Mouse (Mus musculus): ENCODE data around the gene Ikbke. TPM values are rescaled to one million over a fixed set of nuclear protein-coding genes. Genes with fewer than 3 reads are reported as not detected.
A peak's percentile ranks its signal among the peaks of the same experiment; 100 is the strongest.
"Not testable (repeated sequence)": the region's sequence is repeated elsewhere in the genome, so short reads cannot be mapped to it uniquely, and the experiment has no call there.

The Ikbke gene
- total RNA-seq, 2 experiments from 2014 or later: 3.7 to 3.9 TPM

GRCm38 (mm10) chr1:131284167-131284566, 4.8 kb upstream of the Ikbke start:
- intact Hi-C loops (cut with DNase I): no loop called here
- peak; percentile 39 for DNase-seq

- intact Hi-C loops (cut with DNase I): no loop called here
- no peak for DNase-seq
These were observed 2.3 kb upstream of the Ikbke start for GRCm38 (mm10) chr1:131281731-131282130.

GRCm38 (mm10) chr1:131280280-131280679, 874 bp upstream of the Ikbke start:
- DNase-seq: no peak
- intact Hi-C loops (cut with DNase I): no loop called here

DNA sequence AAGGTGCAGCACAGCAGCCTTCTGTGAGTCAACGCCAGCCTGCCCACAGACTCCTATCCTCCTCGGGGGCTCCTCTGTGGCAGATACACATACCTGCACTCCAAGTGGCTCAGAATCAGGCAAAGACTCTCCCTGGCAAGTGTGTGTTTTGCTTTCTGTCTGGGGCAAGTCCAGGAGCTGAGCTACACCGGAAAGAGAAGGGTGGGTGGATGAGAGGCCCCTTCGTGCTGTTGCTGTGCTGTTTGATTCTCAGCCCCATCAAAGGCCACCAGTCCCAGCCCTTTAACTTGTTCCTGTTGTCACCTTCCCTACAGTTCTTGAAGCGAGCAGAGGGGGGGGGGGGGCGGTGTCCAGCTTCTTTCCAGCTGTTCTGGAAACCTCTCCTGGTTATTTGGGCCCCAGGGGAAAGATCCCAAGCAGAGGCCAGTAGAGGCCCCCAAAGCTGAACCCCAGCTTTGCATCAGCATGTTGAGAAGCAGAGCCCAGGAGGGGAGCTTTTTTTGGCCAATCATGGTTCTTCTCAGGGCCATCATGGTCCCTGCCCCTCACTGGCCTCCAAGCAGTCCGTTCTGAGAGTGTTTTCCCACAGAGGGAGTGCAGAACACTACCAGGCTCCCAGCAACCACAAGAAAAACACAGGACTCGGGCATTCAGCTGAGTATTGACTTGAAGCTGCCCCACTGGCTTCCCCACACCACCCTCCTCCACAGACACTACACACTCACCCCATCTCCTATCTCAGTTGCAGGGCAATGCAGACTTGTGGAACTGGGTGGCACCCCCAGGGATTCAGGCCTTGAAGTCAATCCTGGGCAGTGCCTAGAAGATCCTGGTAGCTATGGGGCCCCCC, 575 bp downstream of the Ikbke start:
- DNase-seq: no peak
- intact Hi-C loops (cut with DNase I): no loop called here

DNA sequence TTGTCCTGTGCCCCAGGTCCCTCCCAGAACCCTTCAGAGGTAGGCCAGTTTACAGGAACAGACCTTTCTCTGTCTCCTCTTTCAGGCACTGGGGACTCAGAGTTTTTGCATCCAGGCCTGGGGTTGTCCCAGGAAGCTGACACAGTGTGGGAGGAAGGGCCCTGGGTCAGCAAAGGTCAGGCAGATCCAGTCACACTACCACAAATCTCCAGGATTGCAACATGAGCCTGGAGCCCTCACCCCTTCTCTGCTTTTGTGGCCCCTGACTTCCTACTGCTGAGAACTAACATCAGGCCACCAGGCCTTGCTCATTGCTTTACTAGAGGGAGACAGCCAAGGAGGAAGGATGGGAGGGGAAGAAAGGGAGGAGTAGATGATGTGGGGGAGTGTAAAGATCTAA, 2.6 kb downstream of the Ikbke start:
- no peak for DNase-seq

DNA sequence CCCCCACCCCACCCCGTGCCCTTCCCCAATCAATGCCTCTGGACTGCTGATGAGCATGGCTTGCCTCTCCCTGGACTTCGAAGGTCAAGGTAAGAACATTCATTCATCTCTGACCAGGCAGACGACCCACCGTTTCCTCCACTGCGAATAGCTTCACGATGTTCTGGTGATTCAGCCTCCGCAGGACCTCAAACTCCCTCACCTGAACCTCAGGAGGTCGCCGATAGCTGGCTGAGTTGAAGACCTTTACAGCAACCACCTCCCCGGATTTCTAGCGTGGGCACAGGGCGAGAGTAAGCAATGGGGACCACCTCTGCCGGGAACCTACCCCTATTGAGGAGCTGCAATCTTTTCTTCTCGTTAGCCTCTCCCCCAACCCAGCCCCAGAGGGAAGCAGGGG, 3.8 kb downstream of the Ikbke start:
- intact Hi-C loops (cut with DNase I): no loop called here
- no peak for DNase-seq

More for the DNA sequence above, 2.6 kb downstream of the Ikbke start:
- intact Hi-C loops (cut with DNase I): no loop called here

- no peak for DNase-seq
- intact Hi-C loops (cut with DNase I): loop anchor here (5.0 kb wide), 1 partner anchor 403 kb away; no protein-coding TSS in a partner anchor
These were observed 4.5 kb downstream of the Ikbke start for GRCm38 (mm10) chr1:131274725-131275539.

DNA sequence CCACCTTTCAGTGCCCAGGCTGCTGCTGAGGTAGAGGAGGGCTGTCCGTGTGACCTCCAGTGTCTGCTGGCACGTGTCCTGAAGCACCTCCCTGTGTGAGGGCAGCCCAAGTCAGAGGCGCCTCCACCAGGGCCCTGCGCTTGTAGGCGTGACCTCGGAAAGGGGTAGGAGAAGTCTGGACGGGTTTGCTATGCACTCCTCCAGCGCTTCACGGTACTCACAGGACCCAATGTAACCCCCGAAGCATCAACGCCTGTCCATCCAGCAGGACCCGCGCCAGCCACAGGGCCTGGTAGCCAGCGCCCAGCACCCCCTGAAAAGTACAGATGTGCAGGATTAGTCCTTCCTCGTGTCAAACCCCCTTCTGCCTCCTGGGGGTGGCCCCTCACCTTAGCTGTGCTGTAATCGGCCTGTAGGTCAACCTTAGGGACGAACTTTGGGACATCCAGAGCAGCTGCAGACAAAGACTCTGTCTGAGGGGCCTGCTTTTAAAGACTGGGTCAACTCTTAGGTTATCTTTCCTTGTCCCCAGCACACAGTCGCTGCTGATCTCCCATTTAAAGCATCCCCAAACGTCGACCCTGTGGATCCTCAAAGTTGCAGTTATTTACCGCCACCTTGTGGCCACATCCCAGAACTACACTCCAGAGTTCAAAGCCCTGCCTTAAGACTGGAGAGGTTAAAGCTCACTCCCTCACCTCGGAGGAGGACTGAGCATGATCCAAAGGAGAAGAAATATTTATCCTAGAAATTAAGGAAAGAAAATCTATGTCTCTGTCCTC, 9.4 kb downstream of the Ikbke start:
- intact Hi-C loops (cut with DNase I): loop anchor here (5.0 kb wide), 2 partner anchors 153 to 398 kb away; no protein-coding TSS in a partner anchor
- DNase-seq: peak; percentile 81

DNA sequence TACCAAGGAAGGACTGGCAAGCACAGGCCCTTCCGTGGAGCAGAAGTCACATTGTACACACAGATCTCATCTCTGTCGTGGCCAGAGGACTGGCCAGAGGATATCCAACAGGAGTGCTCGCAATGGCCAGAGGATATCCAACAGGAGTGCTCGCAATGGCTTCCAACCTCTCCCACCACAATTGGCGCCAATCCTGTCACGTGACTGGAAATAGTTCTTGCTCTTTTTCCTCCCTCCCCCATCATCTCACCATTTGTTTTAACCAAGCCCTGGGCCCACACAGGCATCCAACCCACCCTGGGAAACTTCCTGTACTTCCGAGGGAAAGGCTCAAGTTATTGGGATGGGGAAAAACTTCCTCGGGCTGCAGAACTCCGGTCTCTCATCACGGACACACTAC, 10.6 kb downstream of the Ikbke start:
- intact Hi-C loops (cut with DNase I): loop anchor here (5.0 kb wide), 1 partner anchor 151 kb away; no protein-coding TSS in a partner anchor
- DNase-seq: no peak

GRCm38 (mm10) chr1:131263905-131264304, 15.5 kb downstream of the Ikbke start:
- no peak for DNase-seq
- intact Hi-C loops (cut with DNase I): no loop called here

DNA sequence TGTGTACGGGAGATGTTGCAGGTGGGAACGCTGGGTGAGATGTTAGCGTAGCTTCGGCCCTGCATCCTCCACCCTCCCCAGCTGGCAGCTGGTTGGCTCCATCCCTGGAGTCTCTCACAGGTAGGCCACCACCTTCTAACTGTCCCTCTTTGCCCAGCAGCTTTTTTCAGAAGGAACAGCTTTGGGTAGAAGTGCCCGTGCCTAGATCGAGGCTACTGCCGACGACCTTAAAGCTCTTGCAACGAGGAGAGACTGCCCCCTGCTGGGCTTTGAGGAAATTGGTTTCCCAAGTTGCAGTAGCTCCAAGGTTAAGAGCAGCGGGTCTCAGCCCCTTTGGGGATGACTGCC, 19.1 kb downstream of the Ikbke start:
- intact Hi-C loops (cut with DNase I): no loop called here
- DNase-seq: peak; percentile 77

DNA sequence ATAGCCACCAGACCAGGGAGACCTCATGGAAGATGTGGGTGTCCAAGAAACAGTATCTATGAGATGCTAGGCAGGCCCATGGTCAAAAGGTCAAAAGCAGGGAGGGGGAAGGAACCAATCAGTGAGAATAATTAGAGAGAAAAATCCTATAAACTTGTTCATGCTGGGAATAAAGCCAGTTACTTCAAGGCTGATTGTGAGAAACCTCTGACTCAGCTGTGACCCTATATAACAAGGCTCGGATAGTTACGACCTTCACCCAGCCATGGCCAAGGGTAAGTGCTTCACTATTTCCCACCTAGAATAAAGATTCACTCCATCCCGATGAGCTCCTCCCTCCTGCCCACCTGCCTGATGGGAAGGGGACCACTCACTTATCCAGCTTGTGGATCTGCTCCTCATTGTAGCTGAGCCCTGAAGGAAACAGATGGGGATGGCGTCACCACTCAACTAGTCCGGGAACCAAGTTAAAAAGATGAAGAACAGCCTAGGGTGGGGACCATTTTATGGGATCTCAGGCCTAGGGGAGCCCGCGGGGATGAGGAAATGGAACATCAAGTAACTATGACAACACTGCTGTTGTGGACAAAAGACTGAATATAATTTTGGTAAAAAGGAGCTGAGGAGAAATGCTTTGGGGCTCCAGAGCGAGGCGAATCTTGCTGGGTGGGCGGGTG, 19.6 kb downstream of the Ikbke start:
- intact Hi-C loops (cut with DNase I): no loop called here
- no peak for DNase-seq

GRCm38 (mm10) chr1:131257288-131257687, 22.1 kb downstream of the Ikbke start:
- intact Hi-C loops (cut with DNase I): no loop called here
- peak; percentile 27 for DNase-seq

GRCm38 (mm10) chr1:131252516-131253250, 26.7 kb downstream of the Ikbke start:
- DNase-seq; intact Hi-C loops (cut with DNase I): not testable (repeated sequence)

DNA sequence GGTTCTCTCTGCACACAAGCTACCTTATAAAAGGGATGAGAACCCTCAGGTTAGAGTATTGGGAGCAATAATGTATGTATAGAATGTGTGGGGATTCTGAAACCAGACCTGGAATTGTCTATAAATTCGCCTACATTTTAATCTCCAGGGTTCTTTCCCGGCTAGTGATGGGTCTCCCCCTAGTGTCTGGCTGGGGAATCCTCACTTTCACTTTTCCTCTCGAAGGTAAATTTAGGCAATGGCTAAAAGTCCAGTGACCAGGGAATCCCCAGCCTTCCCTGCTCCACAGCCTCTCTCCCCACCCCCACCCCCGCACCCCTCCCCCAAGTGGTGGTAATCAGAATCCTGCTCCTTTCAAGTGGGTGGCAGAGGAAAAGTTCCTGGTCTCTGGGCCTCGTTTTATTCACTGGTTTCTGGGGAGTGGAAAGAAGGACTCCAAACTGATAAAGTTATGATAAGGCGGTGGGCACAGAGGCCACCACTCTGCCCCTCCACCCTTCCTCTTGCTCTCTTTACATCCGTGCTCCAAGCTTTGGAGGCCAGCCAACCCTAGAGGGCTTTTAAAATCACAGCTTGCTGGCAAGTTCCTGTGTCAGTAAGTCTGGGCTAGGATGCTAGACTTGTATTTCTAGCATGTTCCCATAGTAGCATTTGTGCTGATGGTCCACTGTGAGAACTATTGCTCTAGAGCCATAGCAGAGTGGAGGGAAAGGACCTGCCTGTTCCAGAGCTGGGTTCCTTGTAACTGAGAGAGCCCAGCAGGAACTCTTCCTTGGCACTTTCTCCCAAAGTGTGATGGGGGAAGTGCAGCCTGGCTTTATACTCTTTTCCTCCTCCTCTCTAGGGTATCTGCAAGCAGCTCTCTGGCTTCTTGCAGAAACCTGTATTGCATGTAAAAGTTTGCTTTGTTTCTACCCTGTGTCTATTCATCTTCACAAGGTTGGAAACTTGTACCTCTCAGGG, 32.7 kb downstream of the Ikbke start:
- DNase-seq: peak; percentile 49
- intact Hi-C loops (cut with DNase I): loop anchor here (5.0 kb wide), 1 partner anchor 359 kb away; the partner anchor contains the start of gene Il24

- intact Hi-C loops (cut with DNase I): loop anchor here (2.0 to 5.0 kb wide), 2 partner anchors 65 to 359 kb away; partner anchors contain the start of gene Il24
- peak; percentile 56 for DNase-seq
These were observed 33.5 kb downstream of the Ikbke start for GRCm38 (mm10) chr1:131245926-131246325.

- peak; percentile 77 for DNase-seq
- intact Hi-C loops (cut with DNase I): loop anchor here (2.0 to 5.0 kb wide), 2 partner anchors 64 to 358 kb away; partner anchors contain the start of gene Il24
These were observed 34.1 kb downstream of the Ikbke start, which contains the start of gene Rassf5 for GRCm38 (mm10) chr1:131245089-131245856. Gene Rassf5 (minus strand): TSS chr1:131245258.

Measured in left cerebral cortex, postnatal 4 days (tissue).